Mouse (Mus musculus) hindbrain, embryonic 13.5 days (tissue): ENCODE results near the gene Shd. TPM values are rescaled to one million over a fixed set of nuclear protein-coding genes. Genes with fewer than 3 reads are reported as not detected.

ENCODE experiments used
- ATAC-seq: fragments of 200-750 bp; cut with Nextera tagmentation; 2 replicates; pipeline ENCODE4 v1.8.0; 2017; ENCODE audit warnings: moderate TSS enrichment; ENCODE audit not compliant: low FRiP score
- H3K27ac ChIP-seq: fragments of 300-500 bp; sonication (generic); 2 replicates; pipeline ENCODE4 v1.5.1; 2015; ENCODE audit warnings: inconsistent platforms, mild to moderate bottlenecking, moderate library complexity
- H3K27me3 ChIP-seq: fragments of 300-500 bp; sonication (generic); 2 replicates; pipeline ENCODE4 v1.6.1; 2015; ENCODE audit warnings: mild to moderate bottlenecking, inconsistent platforms
- H3K36me3 ChIP-seq: fragments of 300-500 bp; sonication (generic); 2 replicates; pipeline ENCODE4 v1.6.1; 2015; ENCODE audit warnings: mild to moderate bottlenecking, inconsistent platforms
- H3K4me1 ChIP-seq: fragments of 300-500 bp; sonication (generic); replicated peaks from 2 replicates; pipeline ENCODE4 v1.6.1; 2015; ENCODE audit warnings: inconsistent platforms
- H3K4me2 ChIP-seq: fragments of 300-500 bp; sonication (generic); 2 replicates; pipeline ENCODE4 v1.6.1; 2015; ENCODE audit warnings: inconsistent platforms, mild to moderate bottlenecking, moderate library complexity
- H3K4me3 ChIP-seq: fragments of 300-500 bp; sonication (generic); 2 replicates; pipeline ENCODE4 v1.5.1; 2015; ENCODE audit warnings: mild to moderate bottlenecking, inconsistent platforms
- H3K9ac ChIP-seq: fragments of 300-500 bp; sonication (generic); 2 replicates; pipeline ENCODE4 v1.6.1; 2015; ENCODE audit warnings: mild to moderate bottlenecking, inconsistent platforms
- H3K9me3 ChIP-seq: fragments of 300-500 bp; sonication (generic); 2 replicates; pipeline ENCODE4 v1.6.1; 2016; ENCODE audit warnings: inconsistent platforms
- WGBS: fragments of 180-500 bp; shearing (Covaris S2); methylation state at CpG from one replicate; pipeline ENCODE4 v1.1.7; 2015; 5-methylcytosine and 5-hydroxymethylcytosine counted together
- polyA plus RNA-seq: library from polyadenylated mRNA; unstranded; fragments of >200 nt; fragmentation: Nextera tagmentation; extraction: Ambion mirVana; gene quantifications from 2 replicates; pipeline ENCODE4 v1.2.1, GENCODE M21; 2015

Shd gene
- polyA plus RNA-seq, 1 experiment from 2014 or later: 170 TPM

DNA sequence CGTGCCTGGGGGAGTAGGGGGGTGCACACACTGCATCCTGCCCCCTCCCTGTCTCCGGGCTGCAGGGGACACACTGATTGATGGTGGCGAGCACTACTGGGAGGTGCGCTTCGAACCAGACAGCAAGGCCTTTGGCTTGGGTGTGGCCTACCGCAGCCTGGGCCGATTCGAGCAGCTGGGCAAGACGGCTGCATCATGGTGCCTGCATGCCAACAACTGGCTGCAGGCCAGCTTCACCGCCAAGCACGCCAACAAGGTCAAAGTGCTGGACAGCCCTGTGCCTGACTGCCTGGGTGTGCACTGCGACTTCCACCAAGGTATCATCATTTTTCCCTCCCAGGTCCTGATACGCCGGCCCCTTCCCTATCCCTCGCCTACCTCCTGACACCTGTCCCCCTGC is 25.7 kb downstream of the Shd start:
- Histone ChIP-seq H3K36me3 (peaks cover 70% of the 10 kb centered on the region), H3K9ac (no peak overlapping the region), H3K4me1 (peaks cover 7% of the 10 kb centered on the region; the same call in 1 of the 2 replicates), H3K27me3 (peaks cover 24% of the 10 kb centered on the region), H3K27ac (no peak overlapping the region), H3K4me2 (no peak overlapping the region), H3K9me3 (no peaks in the 10 kb centered on the region), H3K4me3 (no peak overlapping the region)
- no peak for ATAC-seq
- WGBS: 83% methylated on average over 15 of the region's 15 CpGs

DNA sequence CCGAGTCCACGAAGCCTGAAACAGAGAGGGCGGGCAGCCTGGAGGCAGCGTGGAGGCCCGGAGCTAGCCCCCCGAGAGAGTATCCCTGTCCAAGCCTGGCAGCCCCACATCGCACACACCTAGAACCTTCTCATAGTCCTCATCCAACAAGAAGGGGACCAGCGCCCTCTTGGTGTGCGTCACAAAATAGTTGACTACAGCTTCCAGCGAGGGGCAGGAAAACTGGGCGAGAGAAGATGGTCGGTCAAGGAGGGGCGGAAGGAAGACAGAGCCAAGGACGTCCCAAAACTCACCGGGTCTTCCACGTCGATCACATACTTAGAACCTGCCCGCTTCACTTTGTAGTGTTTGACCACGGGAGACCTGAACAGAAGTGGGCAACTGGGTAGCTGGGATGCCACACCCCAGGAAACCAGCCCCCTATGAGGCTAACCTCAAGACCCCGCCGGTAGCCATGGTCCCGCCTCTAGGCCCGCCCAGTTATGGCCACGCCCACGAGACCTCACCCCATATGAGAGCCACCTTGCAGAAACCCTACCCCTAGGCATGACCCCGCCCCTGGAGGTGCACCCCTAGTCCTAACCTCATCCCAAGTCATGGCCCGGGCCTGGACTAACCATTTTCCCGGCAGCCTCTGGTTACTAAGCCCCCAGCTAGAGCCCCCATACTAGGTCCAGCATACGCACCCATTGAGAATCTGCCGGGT is 29.7 kb downstream of the Shd start:
- Histone ChIP-seq H3K4me3 (no peak overlapping the region; the same call in 1 of the 2 replicates), H3K4me2 (peak overlapping the region; percentile 13; the same call in 1 of the 2 replicates), H3K27ac (no peak overlapping the region), H3K27me3 (peaks cover 42% of the 10 kb centered on the region), H3K9me3 (no peaks in the 10 kb centered on the region), H3K9ac (no peak overlapping the region), H3K4me1 (peaks cover 4% of the 10 kb centered on the region; the same call in 1 of the 2 replicates), H3K36me3 (peaks cover 31% of the 10 kb centered on the region)
- ATAC-seq: no peak
- WGBS: 6% methylated on average over 30 of the region's 30 CpGs

DNA sequence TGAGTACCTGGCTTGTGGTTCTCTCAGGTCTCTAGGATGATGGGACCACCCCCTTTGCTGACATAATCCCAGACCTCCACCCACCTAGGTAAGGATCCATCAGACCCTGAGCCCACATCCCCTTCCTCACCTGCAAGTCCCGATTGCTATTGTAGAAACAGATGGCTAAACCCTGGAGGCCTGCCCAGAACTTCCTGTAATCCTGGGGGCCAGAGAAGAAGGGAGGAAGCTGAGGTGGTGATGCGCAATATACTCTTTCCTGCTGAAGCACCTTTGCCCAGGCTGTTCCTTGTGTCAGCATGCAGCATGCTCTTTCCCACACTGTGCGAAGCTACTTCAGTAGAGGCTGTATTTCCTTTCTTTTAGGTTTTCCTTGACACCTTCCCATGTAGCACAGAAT is 32.7 kb downstream of the Shd start:
- H3K4me3 ChIP-seq: no peak overlapping the region
- H3K9me3 ChIP-seq: no peaks in the 10 kb centered on the region
- peaks cover 48% of the 10 kb centered on the region for H3K27me3 ChIP-seq
- no peak for ATAC-seq
- no peak overlapping the region for H3K4me2 ChIP-seq
- peaks cover 11% of the 10 kb centered on the region for H3K4me1 ChIP-seq
- 82% methylated on average over 3 of the region's 3 CpGs for WGBS
- no peak overlapping the region for H3K27ac ChIP-seq
- H3K9ac ChIP-seq: no peak overlapping the region
- H3K36me3 ChIP-seq: peaks cover under 1% of the 10 kb centered on the region; the same call in 1 of the 2 replicates

DNA sequence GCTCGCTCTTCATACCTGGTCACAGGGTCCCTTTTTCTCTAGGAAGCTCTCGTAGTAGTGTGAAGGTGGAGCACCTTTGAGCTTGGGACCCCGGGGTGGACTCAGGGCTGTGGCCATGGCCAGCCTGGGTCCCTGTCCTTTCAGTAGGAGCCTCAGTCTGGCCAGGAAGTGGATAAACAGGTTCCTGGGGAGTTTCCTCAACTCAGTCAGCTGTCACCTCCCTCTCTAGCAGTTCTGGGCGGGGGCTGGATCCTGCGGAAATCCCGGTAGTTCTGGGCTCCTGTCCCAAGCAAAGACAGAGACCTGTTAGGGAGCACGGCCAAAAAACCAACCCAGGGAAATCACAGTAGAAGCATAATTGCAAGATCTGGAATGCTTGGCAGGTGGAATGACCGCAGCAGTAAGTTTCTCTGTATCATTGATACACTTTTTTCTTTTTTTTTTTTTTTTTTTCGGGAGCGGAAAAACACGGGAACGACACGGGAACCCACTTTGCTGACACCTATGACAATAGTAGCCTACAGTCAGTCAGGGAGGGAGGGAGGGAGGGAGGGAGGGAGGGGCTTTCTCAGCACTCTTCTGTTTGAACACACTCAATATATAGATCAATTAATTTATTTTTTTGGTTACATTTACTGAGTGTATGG is 35.3 kb downstream of the Shd start, which contains the start of the genes Stap2 and Mpnd:
TSS of gene Stap2 (minus strand) at position 170 of the 647 bp plus-strand sequence.
TSS of gene Mpnd (plus strand) at position 297 of the 647 bp plus-strand sequence.
- H3K27ac ChIP-seq: no peak within 1 kb of the TSS
- no peaks in the 10 kb centered on the region for H3K9me3 ChIP-seq
- no peak within 1 kb of the TSS for H3K9ac ChIP-seq
- no peak for ATAC-seq
- WGBS: 60% methylated on average over 13 of the region's 13 CpGs
- H3K4me1 ChIP-seq: peaks cover 20% of the 10 kb centered on the region
- H3K4me3 ChIP-seq: 0 out of 2 replicates have a peak within 1 kb of the TSS, but pooled peaks have one; percentile 2
- peaks cover 28% of the 10 kb centered on the region for H3K27me3 ChIP-seq
- no peaks in the 10 kb centered on the region for H3K36me3 ChIP-seq
- no peak within 1 kb of the TSS for H3K4me2 ChIP-seq

DNA sequence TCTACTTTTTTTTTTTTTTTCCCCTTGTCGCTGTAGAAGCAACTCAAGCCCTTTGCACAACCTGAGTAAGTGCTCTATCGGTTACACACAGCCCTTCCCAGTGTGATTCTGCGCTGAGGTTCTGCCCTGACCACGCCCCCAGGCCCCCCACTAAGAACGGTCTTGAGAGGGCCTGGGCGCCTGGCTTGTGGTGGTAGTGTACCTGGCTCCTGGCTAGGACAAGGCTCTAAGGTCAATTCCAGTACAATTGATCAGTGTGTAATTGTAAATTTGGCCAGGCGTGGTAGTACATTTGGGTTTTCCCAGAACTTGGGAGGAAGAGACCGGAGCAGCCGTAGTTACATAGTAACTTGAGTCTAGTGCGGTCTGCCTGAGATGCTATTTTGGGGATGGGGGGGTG is 36.7 kb downstream of the Shd start:
- H3K27me3 ChIP-seq: peaks cover 18% of the 10 kb centered on the region; the same call in 1 of the 2 replicates
- H3K4me3 ChIP-seq: no peak overlapping the region
- H3K36me3 ChIP-seq: peaks cover 12% of the 10 kb centered on the region
- 47% methylated on average over 10 of the region's 10 CpGs for WGBS
- peak overlapping the region; percentile 99 for H3K27ac ChIP-seq
- H3K9ac ChIP-seq: no peak overlapping the region
- H3K9me3 ChIP-seq: no peaks in the 10 kb centered on the region
- H3K4me2 ChIP-seq: no peak overlapping the region
- ATAC-seq: no peak
- peaks cover 35% of the 10 kb centered on the region for H3K4me1 ChIP-seq

DNA sequence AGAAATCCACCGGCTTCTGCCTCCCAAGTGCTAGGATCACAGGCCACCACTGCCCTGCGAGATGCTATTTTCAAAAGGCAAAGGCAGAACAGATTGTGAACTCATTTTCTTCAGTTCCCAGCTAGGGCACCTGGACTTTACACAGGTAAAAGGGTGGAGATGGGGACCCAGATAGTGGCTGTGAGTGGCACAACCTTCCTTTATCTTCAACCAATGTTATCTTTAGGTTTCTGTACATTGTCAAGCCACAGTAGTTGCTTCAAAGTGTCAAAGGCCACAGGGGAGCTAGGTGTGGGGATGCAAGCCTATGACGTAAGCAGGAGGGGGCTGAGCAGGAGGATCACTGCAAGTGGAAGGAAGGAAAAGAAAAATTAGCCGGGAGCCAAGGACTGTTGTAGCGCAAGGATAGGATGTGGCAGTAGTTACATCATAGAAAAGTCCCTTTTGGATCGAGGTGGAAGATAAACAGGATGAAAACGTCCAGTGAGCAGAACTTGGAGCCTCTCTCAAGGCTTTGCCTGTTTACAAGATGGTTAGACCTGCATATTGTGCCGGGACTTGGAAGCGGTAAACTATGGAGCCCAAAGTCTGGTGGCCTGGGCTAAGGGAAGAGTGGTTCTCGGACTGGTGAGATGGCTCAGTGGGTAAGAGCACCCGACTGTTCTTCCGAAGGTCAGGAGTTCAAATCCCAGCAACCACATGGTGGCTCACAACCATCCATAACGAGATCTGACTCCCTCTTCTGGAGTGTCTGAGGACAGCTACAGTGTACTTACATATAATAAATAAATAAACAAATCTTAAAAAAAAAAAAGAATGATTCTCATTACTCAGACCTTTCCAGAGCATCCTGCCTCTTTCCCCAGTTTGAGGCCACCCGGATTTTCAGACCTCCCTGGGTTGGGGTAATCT is 37.4 kb downstream of the Shd start:
- Histone ChIP-seq H3K4me2 (peak overlapping the region; percentile 91), H3K4me3 (peak overlapping the region; percentile 79), H3K9me3 (no peaks in the 10 kb centered on the region), H3K4me1 (peaks cover 41% of the 10 kb centered on the region), H3K27me3 (peaks cover 18% of the 10 kb centered on the region; the same call in 1 of the 2 replicates), H3K27ac (peak overlapping the region; percentile 99), H3K9ac (peak overlapping the region; percentile 46), H3K36me3 (peaks cover 19% of the 10 kb centered on the region)
- 29% methylated on average over 14 of the region's 14 CpGs for WGBS
- peak; percentile 19 for ATAC-seq

DNA sequence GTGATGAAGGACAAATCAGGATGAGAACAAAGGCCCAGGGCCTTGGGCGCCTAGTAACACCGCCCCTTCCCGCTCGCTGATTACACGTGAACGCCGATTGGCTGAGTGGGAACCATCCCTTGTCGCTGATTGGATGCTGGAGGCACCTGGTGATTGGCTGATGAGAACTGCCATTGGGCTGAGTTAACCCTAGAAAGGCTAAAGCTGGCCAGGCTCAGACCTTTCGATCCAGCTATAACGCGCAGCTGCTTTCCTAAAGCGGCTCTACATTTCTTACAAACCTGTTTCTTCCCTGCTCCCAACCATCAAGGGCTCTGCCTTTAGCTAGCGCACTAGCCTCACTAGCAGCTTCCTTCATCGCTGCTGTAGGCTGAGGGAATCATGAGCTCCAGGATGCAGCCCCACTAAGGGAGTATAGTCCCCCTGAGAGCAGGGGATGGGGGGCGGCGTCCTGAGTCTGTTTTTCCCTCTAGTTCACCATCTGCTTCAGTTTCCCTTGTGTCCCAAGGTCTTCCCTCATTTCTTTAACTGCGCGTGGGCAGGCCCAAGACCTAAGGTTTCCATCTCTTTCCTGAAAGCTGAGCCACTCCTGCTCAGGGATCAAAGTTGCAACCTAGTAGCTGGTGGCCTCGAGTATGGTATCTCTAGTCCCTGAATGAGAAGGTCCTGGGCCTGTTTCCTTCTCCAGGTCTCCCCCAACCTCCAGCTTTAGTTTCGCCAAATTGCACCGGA is 38.3 kb downstream of the Shd start:
- 0 out of 2 replicates have a peak, but pooled peaks cover 11% of the 10 kb centered on the region for H3K27me3 ChIP-seq
- peak overlapping the region; percentile 99 for H3K27ac ChIP-seq
- peak; percentile 92 for ATAC-seq
- peak overlapping the region; percentile 79 for H3K4me3 ChIP-seq
- no peaks in the 10 kb centered on the region for H3K9me3 ChIP-seq
- H3K9ac ChIP-seq: peak overlapping the region; percentile 93
- peaks cover 26% of the 10 kb centered on the region for H3K36me3 ChIP-seq
- H3K4me2 ChIP-seq: peak overlapping the region; percentile 91
- H3K4me1 ChIP-seq: peaks cover 41% of the 10 kb centered on the region
- under 1% methylated on average over 21 of the region's 21 CpGs for WGBS

DNA sequence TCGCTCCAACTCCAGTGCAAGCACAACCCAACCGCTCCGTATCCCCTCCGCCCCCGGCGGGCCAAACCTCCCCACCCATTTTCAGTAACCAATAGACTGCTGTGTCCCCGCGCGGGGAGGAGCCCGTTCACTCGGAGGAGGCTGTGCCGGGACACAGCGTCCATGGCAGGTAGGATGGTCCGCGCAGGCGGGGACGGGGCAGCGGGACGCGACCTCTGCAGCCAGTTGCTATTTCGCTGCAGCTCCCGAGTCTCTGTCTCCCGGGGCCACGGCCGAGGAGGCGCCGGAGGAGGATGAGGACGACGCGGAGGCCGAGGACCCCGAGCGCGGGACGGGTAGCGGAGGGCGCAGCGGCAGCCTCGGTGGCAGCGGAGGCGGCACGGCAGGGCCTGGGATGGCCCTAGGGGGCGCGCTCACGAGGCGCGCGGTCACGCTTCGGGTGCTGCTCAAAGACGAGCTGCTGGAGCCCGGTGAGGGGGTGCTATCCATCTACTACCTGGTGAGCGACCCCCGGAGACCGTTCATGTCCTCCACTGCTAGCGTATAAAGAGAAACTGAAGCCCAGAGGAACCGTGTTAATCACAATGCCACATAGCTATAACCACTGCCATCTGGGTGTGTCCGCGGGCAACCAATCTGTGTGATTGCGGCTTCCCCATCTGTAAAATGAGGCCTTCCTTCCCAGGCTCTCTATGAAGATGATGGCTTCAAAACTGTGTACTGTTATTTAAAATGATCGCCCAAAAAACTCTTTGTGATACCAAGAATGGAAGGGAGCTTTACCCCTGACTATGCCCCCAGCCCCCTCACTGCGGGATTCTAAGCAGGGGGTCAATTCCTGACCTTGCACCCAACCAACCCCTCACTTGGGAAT is 39.1 kb downstream of the Shd start:
- Histone ChIP-seq H3K4me3 (peak overlapping the region; percentile 79), H3K4me2 (peak overlapping the region; percentile 91), H3K27ac (peak overlapping the region; percentile 99), H3K9ac (peak overlapping the region; percentile 93), H3K9me3 (no peaks in the 10 kb centered on the region), H3K36me3 (peaks cover 34% of the 10 kb centered on the region), H3K4me1 (peaks cover 41% of the 10 kb centered on the region), H3K27me3 (0 out of 2 replicates have a peak, but pooled peaks cover 11% of the 10 kb centered on the region)
- WGBS: 1% methylated on average over 62 of the region's 62 CpGs
- peak; percentile 91 for ATAC-seq

DNA sequence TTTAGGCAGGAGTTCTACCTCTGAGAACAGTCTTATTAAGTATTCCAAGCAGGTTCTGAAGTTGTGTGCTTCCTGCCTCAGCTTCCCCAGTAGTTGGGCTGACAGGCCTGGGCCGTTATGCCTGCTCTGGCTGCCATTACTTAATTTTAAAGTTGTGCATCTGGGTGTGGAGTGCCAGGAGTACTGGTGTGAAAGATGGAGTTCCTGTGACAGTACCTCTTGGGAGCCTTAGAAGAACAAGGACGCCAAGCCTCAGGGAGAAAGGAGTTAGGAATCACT is 39.6 kb downstream of the Shd start:
- peaks cover 38% of the 10 kb centered on the region for H3K36me3 ChIP-seq
- peak overlapping the region; percentile 99 for H3K27ac ChIP-seq
- H3K27me3 ChIP-seq: 0 out of 2 replicates have a peak, but pooled peaks cover 6% of the 10 kb centered on the region
- peaks cover 41% of the 10 kb centered on the region for H3K4me1 ChIP-seq
- H3K9me3 ChIP-seq: no peaks in the 10 kb centered on the region
- peak overlapping the region; percentile 79 for H3K4me3 ChIP-seq
- WGBS: 29% methylated on average over 2 of the region's 2 CpGs
- H3K9ac ChIP-seq: peak overlapping the region; percentile 93
- H3K4me2 ChIP-seq: peak overlapping the region; percentile 91
- ATAC-seq: no peak

DNA sequence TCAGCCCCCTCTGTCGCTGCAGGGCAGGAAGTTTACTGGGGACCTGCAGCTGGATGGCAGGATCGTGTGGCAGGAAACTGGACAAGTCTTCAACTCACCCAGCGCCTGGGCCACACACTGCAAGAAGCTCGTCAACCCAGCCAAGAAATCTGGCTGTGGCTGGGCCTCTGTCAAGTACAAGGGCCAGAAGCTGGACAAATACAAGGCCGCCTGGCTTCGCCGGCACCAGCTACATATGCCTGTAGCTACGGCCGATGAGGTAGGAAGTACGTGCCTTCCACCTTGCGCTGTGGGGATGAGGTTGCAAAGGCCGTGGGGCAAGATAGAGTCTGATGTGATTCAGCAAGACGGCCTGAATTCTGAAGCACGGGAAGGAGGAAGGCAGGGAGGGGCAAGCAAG is 40.0 kb downstream of the Shd start:
- Histone ChIP-seq H3K9me3 (no peaks in the 10 kb centered on the region), H3K4me1 (peaks cover 41% of the 10 kb centered on the region), H3K36me3 (peaks cover 41% of the 10 kb centered on the region), H3K4me2 (peak overlapping the region; percentile 91), H3K27me3 (0 out of 2 replicates have a peak, but pooled peaks cover 3% of the 10 kb centered on the region), H3K9ac (peak overlapping the region; percentile 93), H3K27ac (peak overlapping the region; percentile 99; the same call in 1 of the 2 replicates), H3K4me3 (peak overlapping the region; percentile 79)
- no peak for ATAC-seq
- 73% methylated on average over 14 of the region's 14 CpGs for WGBS
